Mouse (Mus musculus): Measurements from ENCODE around the gene Gm21627.
"Not testable (repeated sequence)": the region's sequence is repeated elsewhere in the genome, so short reads cannot be mapped to it uniquely, and the experiment has no call there.

The Gm21627 gene

DNA sequence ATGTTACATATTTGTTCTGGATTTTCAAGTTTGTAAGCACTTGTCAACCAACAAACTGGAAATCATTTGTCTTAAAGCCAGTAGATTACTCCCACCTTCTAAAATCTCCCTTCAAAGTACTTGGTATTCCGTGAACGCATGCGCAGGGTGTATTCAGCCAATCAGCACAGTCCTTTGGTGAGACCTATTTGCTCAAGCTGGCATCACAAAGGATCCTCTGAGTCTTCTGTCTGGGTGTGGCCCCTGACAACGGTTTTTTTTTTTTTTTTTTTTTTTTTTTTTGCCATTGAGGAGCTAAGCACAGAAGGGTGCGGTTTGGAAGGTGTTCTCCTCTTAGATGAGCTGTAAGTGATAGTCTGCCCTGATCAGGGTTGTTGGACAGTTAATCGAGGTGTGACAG lies at the start of gene Gm21627:
Gene Gm21627 (plus strand): TSS at position 301 of the 400 bp plus-strand sequence.
- not testable (repeated sequence) for DNase-seq (ENCODE audit: low spot score in 2 of 2)

All from spleen, postnatal 10 days (tissue).